Mouse (Mus musculus) stomach, embryonic 16.5 days (tissue): ENCODE measurements at regions not wholly inside any gene's neighbourhood (a gene's known extent, or its start where the extent isn't known, plus 50 kb on each side); places are given as distances from the start of the nearest gene placed in this dataset.

Experiments used
- ATAC-seq: fragments of 200-750 bp; cut with Nextera tagmentation; 2 replicates; pipeline ENCODE4 v1.8.0; 2017; ENCODE audit warnings: moderate number of reproducible peaks, moderate TSS enrichment; ENCODE audit not compliant: insufficient read depth, low FRiP score
- H3K27ac ChIP-seq: fragments of 300-500 bp; sonication (generic); 2 replicates; pipeline ENCODE4 v1.5.1; 2014; ENCODE audit warnings: low read length
- H3K27me3 ChIP-seq: fragments of 300-500 bp; sonication (generic); 2 replicates; pipeline ENCODE4 v1.6.1; 2014; ENCODE audit warnings: low read length, control low read depth, mixed read lengths; ENCODE audit not compliant: control insufficient read depth, insufficient read depth
- H3K36me3 ChIP-seq: fragments of 300-500 bp; sonication (generic); 2 replicates; pipeline ENCODE4 v1.6.1; 2014; ENCODE audit warnings: low read length; ENCODE audit not compliant: control insufficient read depth, insufficient read depth
- H3K4me1 ChIP-seq: fragments of 300-500 bp; sonication (generic); 2 replicates; pipeline ENCODE4 v1.6.1; 2014; ENCODE audit warnings: low read length, control low read depth, mixed read lengths; ENCODE audit not compliant: control insufficient read depth, insufficient read depth
- H3K4me2 ChIP-seq: fragments of 300-500 bp; sonication (generic); 2 replicates; pipeline ENCODE4 v1.6.1; 2014; ENCODE audit warnings: low read depth, low read length, mixed read lengths
- H3K4me3 ChIP-seq: fragments of 300-500 bp; sonication (generic); replicated peaks from 2 replicates; pipeline ENCODE4 v1.5.1; 2014; ENCODE audit warnings: mild to moderate bottlenecking, low read length
- H3K9ac ChIP-seq: fragments of 300-500 bp; sonication (generic); 2 replicates; pipeline ENCODE4 v1.6.1; 2014; ENCODE audit warnings: low read length
- H3K9me3 ChIP-seq: fragments of 300-500 bp; sonication (generic); replicated peaks from 2 replicates; pipeline ENCODE4 v1.6.1; 2016; ENCODE audit warnings: low read length, control low read depth; ENCODE audit not compliant: control insufficient read depth
- WGBS: fragments of 180-500 bp; shearing (Covaris S2); extraction: QIAGEN DNeasy Blood & Tissue Kit; methylation state at CpG from one replicate; pipeline ENCODE4 v1.1.7; 2014; 5-methylcytosine and 5-hydroxymethylcytosine counted together

DNA sequence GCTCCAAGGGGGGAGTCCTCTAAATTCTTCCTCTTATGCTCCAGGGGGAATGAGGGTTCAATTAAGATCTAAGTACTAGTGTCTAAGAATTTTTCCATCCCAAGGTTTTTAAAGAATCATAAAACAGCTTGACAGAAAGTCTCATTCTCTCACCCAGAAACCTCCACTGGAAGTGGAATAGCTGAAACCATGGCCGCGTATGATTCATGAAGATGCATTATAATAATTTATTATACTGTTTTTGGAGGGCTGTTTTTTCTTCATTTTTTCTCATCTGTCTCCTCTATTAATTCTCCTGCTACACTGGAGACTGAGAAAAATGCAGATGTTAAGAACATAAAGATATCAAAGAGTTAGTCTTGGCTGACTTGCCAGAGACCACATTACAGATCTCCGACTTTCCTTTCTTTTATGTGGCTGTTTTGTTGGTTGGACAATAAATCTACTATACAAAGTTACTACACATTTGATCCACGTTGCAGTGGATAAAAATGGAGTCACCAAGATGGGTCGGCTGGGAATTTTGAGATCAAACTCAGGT is 242.2 kb downstream of the Npr3 start:
- Histone ChIP-seq H3K4me2 (no peak overlapping the region), H3K9me3 (no peaks in the 10 kb centered on the region), H3K36me3 (no peaks in the 10 kb centered on the region), H3K9ac (no peak overlapping the region), H3K4me3 (no peak overlapping the region), H3K4me1 (no peaks in the 10 kb centered on the region), H3K27me3 (no peaks in the 10 kb centered on the region), H3K27ac (no peak overlapping the region)
- WGBS, result 72% methylated on average over 5 of the region's 5 CpGs
- ATAC-seq, result no peak

DNA sequence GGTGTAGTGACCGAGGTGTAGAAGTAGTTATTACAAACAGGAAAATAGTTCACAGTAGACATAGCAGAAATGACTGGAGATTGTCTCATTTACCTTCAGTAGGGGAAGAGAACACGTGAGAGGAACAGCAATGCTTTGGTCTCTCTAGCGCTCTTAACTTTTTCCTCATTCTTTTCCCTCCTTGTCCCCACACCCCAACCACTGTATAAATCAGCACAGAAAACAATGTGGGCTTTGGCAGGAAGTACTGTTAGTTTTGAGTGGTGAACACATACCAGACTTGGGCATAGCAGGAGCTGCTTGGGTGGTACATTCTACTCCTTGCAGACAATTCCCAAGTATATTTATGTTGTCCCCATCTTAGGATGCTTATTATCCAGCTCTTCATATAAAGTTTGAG is 251.9 kb downstream of the Npr3 start:
- Histone ChIP-seq H3K9me3 (no peaks in the 10 kb centered on the region), H3K4me3 (no peak overlapping the region), H3K4me2 (no peak overlapping the region), H3K27ac (no peak overlapping the region), H3K9ac (no peak overlapping the region), H3K27me3 (no peaks in the 10 kb centered on the region), H3K4me1 (no peaks in the 10 kb centered on the region), H3K36me3 (no peaks in the 10 kb centered on the region)
- no peak for ATAC-seq
- WGBS, result 80% methylated on average over 3 of the region's 3 CpGs

DNA sequence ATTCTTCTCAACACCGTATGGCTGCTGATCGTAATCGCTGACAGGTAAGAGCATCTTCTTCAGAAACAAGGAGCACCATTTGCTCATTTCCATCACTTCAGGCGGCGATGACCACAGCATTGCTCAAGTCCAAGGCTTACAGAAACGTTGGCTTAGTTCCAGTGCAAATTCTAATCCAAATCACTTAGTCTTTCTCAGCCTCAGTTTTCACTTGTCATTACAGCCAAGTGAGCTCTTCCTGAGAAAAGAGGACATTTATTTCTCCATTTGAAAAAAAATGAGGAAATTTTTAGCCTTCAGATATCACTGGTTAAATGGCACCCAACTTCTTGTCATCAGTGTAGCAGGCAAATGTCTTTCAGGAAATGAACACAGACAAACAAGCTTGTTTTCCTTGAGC is 246.8 kb upstream of the Tars start:
- WGBS, result 88% methylated on average over 6 of the region's 6 CpGs
- Histone ChIP-seq H3K4me2 (no peak overlapping the region), H3K27ac (no peak overlapping the region), H3K4me3 (no peak overlapping the region), H3K9me3 (no peaks in the 10 kb centered on the region), H3K4me1 (no peaks in the 10 kb centered on the region), H3K36me3 (no peaks in the 10 kb centered on the region), H3K27me3 (no peaks in the 10 kb centered on the region), H3K9ac (no peak overlapping the region)
- ATAC-seq, result no peak

DNA sequence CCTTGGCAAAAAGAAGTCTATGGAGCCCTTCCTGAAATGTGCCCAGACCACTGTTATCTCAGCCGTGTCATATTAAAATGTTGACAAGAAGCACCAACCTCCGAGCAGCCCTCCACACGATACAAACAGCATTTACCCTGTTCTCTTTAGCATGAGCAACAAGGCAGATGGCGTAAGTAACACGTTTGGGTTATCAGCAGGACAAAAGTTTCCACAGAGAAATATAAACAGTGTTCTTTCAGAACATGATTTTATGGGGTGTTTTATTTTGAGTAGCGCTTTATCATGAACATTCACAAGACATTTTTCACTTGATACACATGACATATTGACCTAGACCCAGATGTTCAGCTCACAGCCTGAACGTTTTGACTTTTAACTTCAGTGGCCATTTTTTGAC is 245.3 kb upstream of the Tars start:
- no peak for ATAC-seq
- Histone ChIP-seq H3K4me3 (no peak overlapping the region), H3K9me3 (no peaks in the 10 kb centered on the region), H3K4me2 (no peak overlapping the region), H3K27me3 (no peaks in the 10 kb centered on the region), H3K36me3 (no peaks in the 10 kb centered on the region), H3K4me1 (no peaks in the 10 kb centered on the region), H3K9ac (no peak overlapping the region), H3K27ac (no peak overlapping the region)
- 47% methylated on average over 7 of the region's 7 CpGs for WGBS

DNA sequence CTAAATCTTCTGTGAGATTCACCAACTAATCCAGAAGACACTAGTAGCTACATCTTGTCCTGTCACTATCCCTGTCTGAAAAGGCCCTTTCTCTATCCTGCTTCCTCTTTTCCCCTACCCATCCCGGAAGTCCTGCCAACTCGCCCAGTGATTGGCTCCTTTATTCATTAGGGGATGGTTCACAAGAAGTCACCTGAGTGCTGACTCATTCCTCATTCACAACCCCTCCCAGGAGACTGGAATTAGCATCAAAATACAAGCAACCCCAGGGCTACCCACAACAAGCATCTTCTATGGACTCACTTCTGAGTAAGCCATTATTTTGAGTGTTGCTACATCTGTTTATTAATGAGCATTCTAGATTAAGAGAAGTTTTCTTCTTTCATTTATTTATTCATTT is 231.2 kb upstream of the Tars start:
- Histone ChIP-seq H3K4me3 (no peak overlapping the region), H3K27me3 (no peaks in the 10 kb centered on the region), H3K9me3 (no peaks in the 10 kb centered on the region), H3K4me2 (no peak overlapping the region), H3K27ac (no peak overlapping the region), H3K36me3 (no peaks in the 10 kb centered on the region), H3K4me1 (no peaks in the 10 kb centered on the region), H3K9ac (no peak overlapping the region)
- WGBS, result 81% methylated on average over 2 of the region's 2 CpGs
- ATAC-seq, result no peak

DNA sequence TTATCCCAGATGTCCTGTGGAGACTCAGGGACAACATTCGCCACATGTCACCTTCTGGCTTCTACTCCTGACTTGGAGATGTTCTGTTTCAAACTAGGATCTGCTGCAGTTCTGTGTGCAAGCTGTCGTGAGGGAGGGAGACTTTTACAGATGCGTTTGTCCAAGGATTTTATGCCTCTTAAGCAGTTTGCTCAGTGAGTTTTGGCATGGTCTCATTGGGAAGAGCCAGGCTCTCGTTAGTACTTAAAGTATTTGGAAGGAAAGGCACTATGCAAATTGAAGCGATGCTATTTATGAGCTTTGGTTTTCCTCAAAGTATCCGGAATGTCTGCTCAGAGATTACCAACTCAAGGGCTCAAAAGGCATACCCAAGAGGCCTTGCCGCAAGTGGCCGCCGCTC is 227.0 kb upstream of the Tars start:
- H3K9me3 ChIP-seq, result no peaks in the 10 kb centered on the region
- ATAC-seq, result no peak
- H3K27me3 ChIP-seq, result no peaks in the 10 kb centered on the region
- no peak overlapping the region for H3K4me3 ChIP-seq
- H3K27ac ChIP-seq, result no peak overlapping the region
- no peaks in the 10 kb centered on the region for H3K36me3 ChIP-seq
- 70% methylated on average over 9 of the region's 9 CpGs for WGBS
- H3K4me2 ChIP-seq, result no peak overlapping the region
- no peaks in the 10 kb centered on the region for H3K4me1 ChIP-seq
- no peak overlapping the region for H3K9ac ChIP-seq

DNA sequence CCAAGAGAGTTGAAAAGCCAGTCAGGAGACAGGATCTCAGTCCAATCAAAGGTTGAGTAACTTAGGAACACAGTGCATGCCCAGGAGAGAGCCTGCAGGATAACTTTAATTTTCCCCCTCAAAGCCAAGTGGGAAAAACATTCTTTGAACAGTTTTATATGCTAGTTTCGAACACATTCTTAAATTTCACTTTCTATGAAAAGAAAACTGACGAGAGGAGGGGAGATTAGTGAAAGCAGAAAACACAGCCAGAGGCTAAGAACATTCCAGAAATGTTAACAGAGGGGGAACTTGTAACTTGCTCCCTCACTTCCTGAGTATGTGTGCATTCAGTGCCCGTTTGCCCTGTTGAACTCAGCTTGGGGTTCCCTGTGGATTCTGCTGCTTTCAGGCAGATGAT is 213.0 kb upstream of the Tars start:
- WGBS, result 41% methylated on average over 3 of the region's 3 CpGs
- ATAC-seq, result no peak
- no peaks in the 10 kb centered on the region for H3K27me3 ChIP-seq
- no peak overlapping the region for H3K4me3 ChIP-seq
- no peaks in the 10 kb centered on the region for H3K4me1 ChIP-seq
- no peak overlapping the region for H3K4me2 ChIP-seq
- no peak overlapping the region for H3K9ac ChIP-seq
- H3K36me3 ChIP-seq, result no peaks in the 10 kb centered on the region
- H3K9me3 ChIP-seq, result no peaks in the 10 kb centered on the region
- no peak overlapping the region for H3K27ac ChIP-seq

DNA sequence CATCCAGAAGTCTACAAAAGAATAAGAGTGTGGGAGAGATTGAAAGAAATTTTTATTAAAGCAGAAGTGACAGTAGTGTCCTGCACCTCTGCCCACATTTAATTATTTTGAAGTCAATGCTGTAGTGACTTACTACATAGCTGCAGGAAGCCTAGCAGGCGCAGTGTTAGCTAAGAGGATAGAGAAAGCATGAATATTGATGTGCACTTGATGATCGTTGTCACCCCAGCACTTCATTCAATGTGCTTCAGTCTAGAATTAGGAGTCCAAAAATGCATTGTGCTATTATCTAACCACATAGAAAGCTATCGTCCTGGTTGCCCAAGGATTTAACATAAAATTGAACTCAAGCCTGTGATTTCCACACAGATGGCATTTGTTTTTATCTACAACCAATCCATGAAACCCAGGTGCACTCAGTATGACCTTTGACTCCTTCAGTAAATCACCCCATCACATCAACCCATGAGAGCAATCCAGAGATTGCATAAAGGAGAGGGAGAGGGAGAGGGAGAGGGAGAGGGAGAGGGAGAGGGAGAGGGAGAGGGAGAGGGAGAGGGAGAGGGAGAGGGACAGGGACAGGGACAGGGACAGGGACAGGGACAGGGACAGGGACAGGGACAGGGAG is 210.7 kb upstream of the Tars start:
- H3K4me1 ChIP-seq, result no peaks in the 10 kb centered on the region
- no peaks in the 10 kb centered on the region for H3K27me3 ChIP-seq
- H3K9ac ChIP-seq, result no peak overlapping the region
- H3K4me2 ChIP-seq, result no peak overlapping the region
- no peak overlapping the region for H3K27ac ChIP-seq
- no peak for ATAC-seq
- H3K36me3 ChIP-seq, result no peaks in the 10 kb centered on the region
- 71% methylated on average over 3 of the region's 3 CpGs for WGBS
- no peak overlapping the region for H3K4me3 ChIP-seq
- H3K9me3 ChIP-seq, result no peaks in the 10 kb centered on the region

DNA sequence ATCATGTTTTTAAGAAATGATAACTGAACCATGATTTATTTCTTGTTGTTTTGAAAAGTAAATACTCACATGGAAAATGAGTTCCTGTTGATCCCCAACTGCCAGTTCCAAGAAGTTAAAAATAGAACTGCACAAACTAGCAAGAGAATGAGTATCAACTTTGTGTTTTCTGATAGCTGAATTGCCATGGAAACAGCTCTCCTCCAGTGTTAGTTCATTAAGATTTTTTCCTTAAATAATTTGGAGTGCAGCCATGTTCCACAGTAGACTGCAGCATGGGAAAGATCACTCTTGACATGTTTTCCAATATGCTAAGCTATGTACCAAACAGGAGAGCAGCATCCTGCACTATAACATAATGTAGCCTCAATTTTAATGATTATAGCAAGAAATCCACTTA is 208.0 kb upstream of the Tars start:
- H3K4me3 ChIP-seq, result no peak overlapping the region
- no peaks in the 10 kb centered on the region for H3K27me3 ChIP-seq
- H3K36me3 ChIP-seq, result no peaks in the 10 kb centered on the region
- no peak for ATAC-seq
- no peak overlapping the region for H3K27ac ChIP-seq
- H3K9ac ChIP-seq, result no peak overlapping the region
- H3K4me1 ChIP-seq, result no peaks in the 10 kb centered on the region
- no peak overlapping the region for H3K4me2 ChIP-seq
- H3K9me3 ChIP-seq, result no peaks in the 10 kb centered on the region

DNA sequence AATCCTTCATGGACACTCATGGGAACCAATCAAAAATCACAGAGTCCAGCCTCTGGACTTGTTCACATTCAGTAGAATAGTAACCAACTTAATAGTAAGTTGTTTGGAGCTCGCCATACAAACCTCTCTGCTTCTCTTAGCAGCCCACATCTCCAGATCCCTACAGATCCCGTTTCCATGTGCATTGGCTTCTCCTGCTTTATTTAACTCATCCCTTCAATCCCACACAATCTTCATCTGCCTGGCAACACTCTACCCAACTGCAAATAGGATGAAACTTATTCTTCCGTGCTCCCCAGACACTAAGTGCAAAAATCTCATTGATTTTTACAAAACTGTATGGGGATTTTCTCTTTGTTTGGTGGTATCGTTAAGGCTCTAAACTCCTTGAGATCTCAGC is 206.2 kb upstream of the Tars start:
- WGBS, result 87% methylated on average over 4 of the region's 4 CpGs
- Histone ChIP-seq H3K9me3 (no peaks in the 10 kb centered on the region), H3K9ac (no peak overlapping the region), H3K4me1 (no peaks in the 10 kb centered on the region), H3K36me3 (no peaks in the 10 kb centered on the region), H3K27ac (no peak overlapping the region), H3K4me2 (no peak overlapping the region), H3K27me3 (no peaks in the 10 kb centered on the region), H3K4me3 (no peak overlapping the region)
- no peak for ATAC-seq
